Mouse (Mus musculus) gastrocnemius, postnatal 25 days (tissue): Measurements from ENCODE around the gene Dtx3l. TPM values are rescaled to one million over a fixed set of nuclear protein-coding genes. Genes with fewer than 3 reads are reported as not detected.

Experiments
- DNase-seq: peaks from one replicate; pipeline ENCODE4 v3.0.0; 2022
- total RNA-seq, 2 experiments: library from RNA; stranded (reverse); gene quantifications; 1 replicate in 1 of 2; 2 replicates in 1 of 2; pipeline ENCODE4 v1.2.3; 2021

Gene Dtx3l
- total RNA-seq, 2 experiments from 2014 or later = 3.2 to 4.2 TPM

GRCm38 (mm10) chr16:35888910-35889309 lies 50.0 kb downstream of the Dtx3l start:
- DNase-seq = no peak

- no peak for DNase-seq
These were observed 50.8 kb downstream of the Dtx3l start for GRCm38 (mm10) chr16:35888174-35888573.

Other genes with a start within 250 kb of the Dtx3l start
- gene Dirc2, start 169.8 kb downstream of the Dtx3l start, total RNA-seq = 10 to 100 TPM; 49.7 to 52.4 TPM
- 1 to 10 TPM; 3.1 to 3.2 TPM for gene Hspbap1, start 168.8 kb downstream of the Dtx3l start, total RNA-seq
- gene Parp14, start 67.6 kb downstream of the Dtx3l start, total RNA-seq = 1 to 10 TPM; 3.2 to 3.3 TPM
- gene Parp9, start 681 bp downstream of the Dtx3l start, total RNA-seq = 1 to 10 TPM; 4.0 to 4.3 TPM
- 100 to 1,000 TPM; 142 TPM for gene Kpna1, start 39.6 kb upstream of the Dtx3l start, total RNA-seq
- gene Wdr5b, start 102.0 kb upstream of the Dtx3l start, total RNA-seq = 1 to 10 TPM; 1.5 to 2.0 TPM
- gene Fam162a, start 132.4 kb upstream of the Dtx3l start, total RNA-seq = 100 to 1,000 TPM; 115 to 131 TPM
- 10 to 100 TPM; 27.7 to 28.4 TPM for gene Ccdc58, start 132.5 kb upstream of the Dtx3l start, total RNA-seq
- gene Csta1, start 192.1 kb upstream of the Dtx3l start, total RNA-seq = not detected
- gene Stfa2l1, start 217.7 kb upstream of the Dtx3l start, total RNA-seq = not detected
- not detected for gene Gm5483, start 245.1 kb upstream of the Dtx3l start, total RNA-seq